Mouse (Mus musculus): ENCODE measurements around the gene 5330417C22Rik.

5330417C22Rik gene

DNA sequence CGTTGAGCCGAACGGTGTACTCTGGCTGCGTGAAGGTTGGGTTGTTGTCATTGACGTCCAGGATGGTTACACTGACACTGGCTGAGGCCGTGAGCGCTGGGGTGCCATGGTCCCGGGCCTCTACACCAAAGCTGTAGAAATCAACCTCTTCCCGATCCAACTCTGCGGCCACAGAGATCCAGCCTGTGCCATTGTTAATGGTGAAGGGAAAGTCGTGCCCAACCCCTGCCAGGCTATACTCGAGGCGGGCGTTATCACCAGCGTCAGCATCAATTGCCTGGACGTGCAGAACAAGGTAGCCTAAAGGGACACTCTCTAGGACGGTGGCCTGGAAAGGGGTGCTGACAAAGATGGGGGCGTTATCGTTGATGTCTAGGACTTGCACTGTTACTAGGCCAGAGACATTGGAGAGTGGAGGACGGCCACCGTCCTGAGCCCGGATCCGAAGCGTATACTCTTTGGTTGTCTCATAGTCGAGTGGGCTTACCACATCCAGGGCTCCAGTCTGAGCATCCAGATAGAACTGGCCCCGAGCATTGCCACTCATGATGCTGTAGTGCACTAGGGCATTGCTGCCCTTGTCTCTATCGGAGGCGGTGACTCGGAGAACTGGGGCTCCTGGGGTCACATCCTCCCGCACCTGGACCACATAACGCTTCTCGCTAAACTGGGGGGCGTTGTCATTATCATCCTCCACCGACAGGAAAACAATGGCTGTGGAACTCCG lies 122.5 kb downstream of the 5330417C22Rik start:
- DNase-seq (ENCODE audit: low spot score in 2 of 2): no peak

DNA sequence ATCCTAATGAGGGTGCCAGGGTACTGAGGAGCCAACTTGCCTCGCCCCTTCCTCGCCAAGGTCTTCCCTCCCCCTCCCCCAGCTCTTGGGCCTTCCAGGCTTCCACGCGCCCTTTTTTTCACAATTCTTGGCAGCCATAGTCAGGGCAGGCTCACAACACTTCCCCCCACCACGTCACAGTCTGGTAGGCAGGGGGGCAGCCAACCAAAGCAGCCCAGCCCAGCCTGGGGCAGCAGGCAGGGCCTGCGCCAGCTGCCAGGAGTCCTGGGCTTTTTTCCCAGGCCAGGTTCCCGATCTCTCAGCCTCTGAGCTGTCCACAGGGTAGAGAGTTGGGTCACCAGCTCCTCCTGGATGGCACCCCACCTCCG lies 124.6 kb downstream of the 5330417C22Rik start:
- no peak for DNase-seq (ENCODE audit: low spot score in 2 of 2)

DNA sequence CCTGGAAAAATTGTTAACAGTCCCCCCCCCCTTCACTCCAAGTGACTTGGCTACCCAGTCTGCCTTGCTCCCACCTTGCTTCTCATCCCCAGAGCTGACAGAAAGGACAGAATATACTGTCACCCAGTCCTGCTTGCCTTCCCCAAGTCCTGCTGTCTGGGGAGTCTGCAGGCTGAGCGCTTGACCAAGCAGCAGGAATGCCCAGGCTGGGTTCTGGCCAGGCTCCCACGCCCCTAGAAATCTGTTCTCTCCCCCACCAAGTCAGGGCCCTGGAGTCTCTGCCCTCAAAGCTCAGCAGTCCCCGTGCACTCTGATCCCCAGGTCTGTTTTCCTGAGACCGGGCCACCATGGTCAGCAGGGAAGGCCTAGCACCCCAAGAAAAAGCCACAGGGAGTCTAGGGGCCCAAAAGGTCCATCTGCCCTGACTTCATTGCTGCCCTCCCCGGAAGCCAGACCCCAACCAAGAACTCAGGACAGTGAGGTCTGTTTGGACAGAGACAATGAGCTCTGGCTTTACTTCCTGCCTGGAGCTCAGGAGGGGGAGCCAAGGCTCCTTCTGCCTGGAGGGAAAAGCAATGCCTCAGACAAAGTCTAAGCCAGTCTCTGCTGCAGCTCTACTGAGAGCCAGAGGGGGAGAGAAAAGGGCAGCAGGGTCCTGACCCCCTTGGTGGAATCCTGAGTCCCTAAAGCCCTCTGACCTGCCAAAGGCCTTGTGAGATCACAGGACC lies 125.1 kb downstream of the 5330417C22Rik start:
- DNase-seq (ENCODE audit: low spot score in 2 of 2): no peak

DNA sequence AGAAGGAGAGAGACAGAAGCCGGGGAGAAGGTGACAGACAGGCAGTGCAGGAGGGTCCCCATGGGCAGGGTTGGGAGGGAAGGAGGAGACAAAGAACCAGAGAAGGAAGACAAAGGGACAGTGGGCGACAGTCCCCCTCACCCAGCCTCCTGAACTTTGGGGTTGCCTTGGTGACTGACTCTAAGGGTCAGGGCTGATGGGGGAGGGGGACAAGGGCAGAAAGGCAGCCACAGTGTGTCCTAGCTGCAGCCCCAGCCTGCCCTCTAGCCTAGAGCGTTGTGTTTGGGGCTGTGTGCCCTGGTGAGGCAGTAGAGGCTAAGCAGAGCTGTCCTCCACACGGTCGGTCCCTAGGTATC lies 126.0 kb downstream of the 5330417C22Rik start:
- DNase-seq (ENCODE audit: low spot score in 2 of 2): no peak

DNA sequence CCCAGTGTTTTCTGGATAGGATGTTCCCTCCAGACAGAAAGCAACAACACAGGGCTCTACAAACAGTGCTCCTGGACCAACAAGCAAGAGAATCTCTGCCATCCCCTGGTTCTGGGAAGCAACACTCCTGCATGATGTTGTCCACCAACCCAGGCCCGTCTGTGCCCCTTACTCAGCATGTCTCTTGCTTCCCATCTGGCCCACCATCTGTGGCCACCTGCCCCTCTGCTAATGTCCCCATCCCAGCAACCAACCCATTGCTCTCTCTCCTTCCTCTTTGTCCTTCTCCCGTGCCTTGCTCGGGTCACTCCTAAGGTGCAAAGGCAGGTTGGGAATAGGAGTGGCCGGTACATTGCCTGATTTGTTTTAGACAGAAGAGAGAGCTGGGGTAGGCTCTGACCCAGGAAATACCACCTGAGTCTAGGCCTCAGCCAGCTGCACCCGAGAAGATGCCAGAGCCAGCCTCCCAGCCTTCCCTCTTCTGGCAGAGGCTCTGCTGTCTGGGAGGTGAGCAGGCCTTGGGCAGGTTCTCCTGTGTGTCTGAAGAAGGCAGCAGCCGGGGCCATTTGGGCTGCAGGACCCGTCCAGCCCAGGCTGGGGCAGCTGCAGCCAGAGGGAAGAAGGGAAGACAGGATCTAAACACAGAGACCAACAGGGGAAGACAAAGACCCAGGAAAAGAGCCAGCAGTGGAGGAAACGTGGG lies 126.5 kb downstream of the 5330417C22Rik start:
- no peak for DNase-seq (ENCODE audit: low spot score in 2 of 2)

DNA sequence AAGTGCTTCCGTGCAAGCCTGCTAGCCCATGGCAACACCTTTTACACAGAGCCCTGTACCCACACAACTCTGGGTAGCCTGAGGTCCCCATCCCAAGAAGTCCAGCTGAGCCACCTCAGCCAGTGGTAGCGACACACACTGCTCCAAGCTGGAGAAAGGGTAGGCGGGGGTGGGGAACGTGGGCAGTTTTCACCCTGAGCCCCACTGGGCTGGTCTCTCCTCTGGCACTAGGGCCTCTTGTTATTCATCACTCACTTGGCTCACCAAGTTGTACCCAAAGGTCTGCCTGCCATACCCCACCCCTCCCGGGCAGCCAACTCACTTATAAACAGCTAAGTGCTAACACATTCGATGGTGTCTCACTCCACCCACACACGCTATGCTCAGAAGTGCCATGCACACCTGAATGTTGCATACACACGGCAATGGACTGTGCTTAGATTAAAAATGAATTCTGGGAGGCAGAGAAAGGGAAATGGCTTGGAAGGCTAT lies 127.8 kb downstream of the 5330417C22Rik start:
- no peak for DNase-seq (ENCODE audit: low spot score in 2 of 2)

DNA sequence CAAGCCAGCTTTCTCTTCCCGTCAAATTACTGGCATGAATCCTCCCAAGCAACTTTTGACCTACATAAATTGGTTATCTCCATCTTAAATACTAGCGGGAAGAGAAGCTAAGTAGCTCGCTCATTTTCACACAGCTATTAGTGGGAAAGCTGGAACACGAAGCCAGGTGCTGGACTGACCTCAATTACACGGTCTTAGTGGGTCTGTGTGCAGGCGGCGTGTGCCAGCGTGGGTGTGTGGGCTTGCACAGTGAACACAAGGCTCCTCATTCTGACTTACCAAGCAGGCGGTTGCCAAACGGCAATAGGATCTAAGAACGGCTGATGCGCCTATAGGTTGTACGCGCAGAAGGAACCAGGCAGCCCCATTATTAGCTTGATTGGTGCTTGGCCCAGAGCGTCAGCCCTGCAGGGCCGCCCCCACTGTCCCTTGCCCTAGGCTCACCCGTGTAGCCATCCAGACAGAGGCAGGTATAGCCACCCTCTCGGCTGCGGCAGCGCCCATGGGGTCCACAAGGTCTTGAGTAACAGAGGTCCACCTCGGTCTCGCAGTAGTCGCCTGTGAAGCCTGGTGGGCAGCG lies 129.9 kb downstream of the 5330417C22Rik start:
- DNase-seq (ENCODE audit: low spot score in 2 of 2): no peak
